Mouse (Mus musculus): ENCODE results near the gene Glp2r. TPM values are rescaled to one million over a fixed set of nuclear protein-coding genes. Genes with fewer than 3 reads are reported as not detected.

Gene Glp2r
- polyA plus RNA-seq, 1 experiment: not detected

DNA sequence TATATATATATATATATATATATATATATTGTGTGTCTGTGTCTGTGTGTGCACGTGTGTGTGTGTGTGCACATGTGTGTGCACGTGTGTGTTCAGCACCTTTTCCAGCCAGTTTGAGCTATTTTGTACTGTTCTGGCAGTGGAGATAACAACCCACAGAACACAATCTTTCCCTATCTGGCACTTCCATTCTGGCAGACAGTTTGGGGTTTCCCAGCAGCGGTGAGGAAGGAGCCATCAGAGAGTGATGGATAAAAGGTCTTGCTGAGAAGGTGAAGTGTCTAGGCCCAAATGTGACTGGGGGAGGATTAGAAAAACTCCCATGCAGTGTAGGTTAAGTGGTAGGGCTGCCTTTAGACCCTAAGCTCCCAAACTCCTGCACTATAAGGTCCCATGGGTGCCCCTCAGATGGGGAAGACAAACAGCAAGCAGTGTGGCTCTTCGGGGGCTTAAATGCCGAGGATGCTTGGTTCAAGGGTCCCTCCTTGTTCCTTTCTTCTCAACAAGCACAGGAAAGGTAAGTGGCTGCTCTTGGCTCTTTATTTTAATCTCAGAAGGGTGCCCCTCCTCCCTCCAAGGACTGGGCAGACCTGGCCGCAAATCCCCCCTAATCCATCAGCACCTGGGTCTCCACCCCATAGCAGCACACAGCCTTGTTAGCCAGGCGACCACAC, 76.1 kb downstream of the Glp2r start, which contains the start of gene Rcvrn:
Gene Rcvrn (plus strand): TSS at position 624 of the 674 bp plus-strand sequence.
- no peak for TF ChIP-seq CTCF (IDR thresholded peaks at IDR 0.05; ENCODE audit: borderline replicate concordance, insufficient read depth, low read length)
- no peak for TF ChIP-seq POLR2A (IDR thresholded peaks at IDR 0.05; ENCODE audit: low read depth, low read length)
- Histone ChIP-seq H3K27ac (ENCODE audit: insufficient read depth, low read length) (no peak within 1 kb of the TSS), H3K4me1 (ENCODE audit: control insufficient read depth, insufficient read depth, low read length) (no peaks in the 10 kb centered on the region), H3K4me3 (ENCODE audit: insufficient read depth, low read length) (no peak within 1 kb of the TSS)

DNA sequence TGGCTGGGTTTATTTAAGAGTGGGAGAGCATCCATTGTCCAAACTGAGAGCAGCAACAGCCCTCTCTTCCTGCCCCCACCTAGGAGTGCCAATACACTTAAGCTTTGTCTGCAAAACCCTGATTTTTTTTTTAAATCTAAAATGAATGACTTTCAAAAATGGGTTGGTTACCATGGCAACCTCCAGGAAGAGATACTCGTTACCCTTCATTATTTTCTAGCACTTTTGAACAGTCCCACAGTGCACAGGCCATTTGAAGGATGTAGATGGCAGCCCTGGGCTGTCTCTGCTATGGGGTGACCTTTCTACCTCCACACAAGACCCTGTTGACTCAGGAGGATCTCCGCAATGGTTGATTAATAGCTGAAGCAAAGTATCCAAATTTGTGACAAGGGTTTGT, 84.8 kb downstream of the Glp2r start:
- no peaks in the 10 kb centered on the region for H3K4me1 ChIP-seq (ENCODE audit: control insufficient read depth, insufficient read depth, low read length)
- TF ChIP-seq POLR2A (IDR thresholded peaks at IDR 0.05; ENCODE audit: low read depth, low read length): no peak
- TF ChIP-seq CTCF (IDR thresholded peaks at IDR 0.05; ENCODE audit: borderline replicate concordance, insufficient read depth, low read length): no peak
- H3K4me3 ChIP-seq (ENCODE audit: insufficient read depth, low read length): no peak overlapping the region
- H3K27ac ChIP-seq (ENCODE audit: insufficient read depth, low read length): no peak overlapping the region

DNA sequence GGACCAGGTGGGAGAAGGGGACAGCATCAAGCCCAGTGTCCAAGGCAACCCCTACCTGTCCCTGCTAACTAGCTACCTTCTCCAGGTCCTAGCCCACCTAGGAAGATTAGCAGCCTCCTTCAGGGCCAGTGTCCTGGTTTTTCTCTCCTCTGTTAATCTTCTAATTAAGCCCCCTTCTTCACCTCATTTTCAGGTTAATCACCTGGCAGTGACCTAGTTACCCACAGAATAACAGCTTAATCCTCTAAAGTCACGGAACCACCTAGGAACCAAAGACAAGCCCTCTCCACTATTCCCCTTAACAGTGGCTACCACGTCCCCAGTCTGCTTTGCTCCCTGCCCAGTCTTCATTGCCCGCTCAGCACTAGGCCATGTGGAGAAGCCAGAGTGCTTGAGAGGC, 89.1 kb downstream of the Glp2r start:
- H3K4me1 ChIP-seq (ENCODE audit: control insufficient read depth, insufficient read depth, low read length): peaks cover 5% of the 10 kb centered on the region; the same call in 1 of the 2 replicates

DNA sequence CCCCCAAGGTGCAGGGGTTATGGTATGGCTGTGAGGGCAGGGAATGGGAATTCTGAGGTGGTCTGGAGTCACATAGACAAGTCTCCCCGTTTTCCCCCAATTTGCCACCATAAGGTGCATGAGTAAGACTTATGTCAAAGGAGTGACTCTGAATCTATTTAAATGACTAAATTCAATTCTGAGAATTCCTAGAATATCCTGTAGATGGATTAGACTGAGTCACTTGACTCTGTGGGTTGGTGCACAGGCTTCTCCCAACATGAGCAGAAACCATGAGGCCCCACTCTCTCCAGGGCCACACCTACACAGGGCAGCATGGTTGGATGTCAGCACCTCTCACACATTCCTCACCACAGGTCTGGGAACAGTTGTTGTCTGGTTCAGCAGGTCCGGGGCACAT, 91.0 kb downstream of the Glp2r start:
- Histone ChIP-seq H3K4me3 (ENCODE audit: insufficient read depth, low read length) (no peak overlapping the region), H3K27ac (ENCODE audit: insufficient read depth, low read length) (no peak overlapping the region), H3K4me1 (ENCODE audit: control insufficient read depth, insufficient read depth, low read length) (peaks cover 5% of the 10 kb centered on the region; the same call in 1 of the 2 replicates)
- TF ChIP-seq CTCF (IDR thresholded peaks at IDR 0.05; ENCODE audit: borderline replicate concordance, insufficient read depth, low read length): no peak
- no peak for TF ChIP-seq POLR2A (IDR thresholded peaks at IDR 0.05; ENCODE audit: low read depth, low read length)

More for the DNA sequence above, 89.1 kb downstream of the Glp2r start:
- TF ChIP-seq CTCF (IDR thresholded peaks at IDR 0.05; ENCODE audit: borderline replicate concordance, insufficient read depth, low read length): no peak
- no peak for TF ChIP-seq POLR2A (IDR thresholded peaks at IDR 0.05; ENCODE audit: low read depth, low read length)
- Histone ChIP-seq H3K4me3 (ENCODE audit: insufficient read depth, low read length) (no peak overlapping the region), H3K27ac (ENCODE audit: insufficient read depth, low read length) (no peak overlapping the region)

DNA sequence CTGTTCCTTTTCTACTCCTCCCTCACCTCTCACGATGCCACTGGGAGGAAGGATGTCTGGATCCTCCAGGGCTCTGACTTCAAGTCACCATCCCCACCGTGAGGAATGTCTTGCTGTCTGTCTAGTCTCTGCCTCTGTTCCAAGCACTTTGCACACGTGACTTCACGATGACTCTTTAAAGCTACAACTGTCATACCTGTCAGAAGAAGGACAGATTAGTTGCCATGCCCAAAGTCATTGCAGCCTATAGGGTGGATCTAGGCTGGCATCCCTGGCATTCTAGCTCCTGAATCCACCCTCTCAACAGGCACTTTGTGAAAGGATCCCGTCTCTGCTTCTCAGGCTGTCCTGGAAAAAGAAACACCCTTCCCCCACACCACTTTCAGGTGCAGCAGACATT, 91.7 kb downstream of the Glp2r start:
- no peak for TF ChIP-seq POLR2A (IDR thresholded peaks at IDR 0.05; ENCODE audit: low read depth, low read length)
- TF ChIP-seq CTCF (IDR thresholded peaks at IDR 0.05; ENCODE audit: borderline replicate concordance, insufficient read depth, low read length): no peak
- peaks cover 5% of the 10 kb centered on the region; the same call in 1 of the 2 replicates for H3K4me1 ChIP-seq (ENCODE audit: control insufficient read depth, insufficient read depth, low read length)

DNA sequence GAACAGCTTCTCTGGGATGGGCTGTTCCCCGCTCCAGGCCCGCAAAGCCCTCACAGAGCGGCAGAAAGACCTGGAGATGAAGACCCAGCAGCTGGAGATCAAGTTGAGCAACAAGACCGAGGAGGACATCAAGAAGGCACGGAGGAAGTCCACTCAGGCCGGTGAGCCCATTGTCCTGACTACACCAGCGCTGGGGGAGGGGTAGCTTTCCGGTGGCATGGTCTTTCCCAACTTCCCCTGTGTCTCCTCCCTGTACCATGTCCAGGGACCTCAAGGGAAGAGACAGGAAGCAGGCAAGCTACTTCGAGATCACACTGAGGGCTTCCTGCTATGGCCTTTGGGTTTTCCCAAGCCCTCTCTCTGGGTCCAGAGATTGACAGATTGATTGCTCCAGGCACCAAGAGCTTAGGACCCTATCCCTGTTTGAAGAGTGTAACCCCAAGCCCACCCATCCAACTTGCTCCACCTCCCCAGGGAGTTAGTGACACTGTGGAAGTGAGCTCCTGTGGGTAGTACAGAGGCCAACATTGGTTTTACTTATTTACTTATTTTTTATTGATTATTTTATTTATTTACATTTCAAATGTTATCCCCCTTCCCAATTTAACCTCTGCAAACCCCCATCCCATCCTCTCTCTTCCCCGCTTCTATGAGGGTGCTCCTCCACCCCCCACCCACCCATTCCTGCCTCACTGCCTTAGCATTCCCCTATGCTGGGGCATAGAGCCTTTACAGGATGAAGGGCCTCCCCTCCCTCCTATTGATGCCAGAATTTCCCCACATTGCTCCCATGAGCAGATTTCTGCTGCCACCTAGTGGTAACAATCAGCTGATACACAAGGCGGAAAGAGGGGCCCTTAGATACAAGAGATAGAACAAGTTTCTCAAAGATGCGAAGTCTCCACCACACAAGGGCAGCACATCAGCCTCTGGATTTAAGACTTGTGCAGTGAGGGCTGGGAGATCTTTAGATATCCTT, 95.1 kb downstream of the Glp2r start:
- no peak overlapping the region for H3K27ac ChIP-seq (ENCODE audit: insufficient read depth, low read length)
- H3K4me3 ChIP-seq (ENCODE audit: insufficient read depth, low read length): no peak overlapping the region
- TF ChIP-seq POLR2A (IDR thresholded peaks at IDR 0.05; ENCODE audit: low read depth, low read length) (no peak), CTCF (IDR thresholded peaks at IDR 0.05; ENCODE audit: borderline replicate concordance, insufficient read depth, low read length) (0 out of 2 replicates have a peak, but pooled peaks have one; percentile 30)
- peaks cover 5% of the 10 kb centered on the region; the same call in 1 of the 2 replicates for H3K4me1 ChIP-seq (ENCODE audit: control insufficient read depth, insufficient read depth, low read length)

More for the DNA sequence above, 91.7 kb downstream of the Glp2r start:
- no peak overlapping the region for H3K27ac ChIP-seq (ENCODE audit: insufficient read depth, low read length)
- no peak overlapping the region for H3K4me3 ChIP-seq (ENCODE audit: insufficient read depth, low read length)

DNA sequence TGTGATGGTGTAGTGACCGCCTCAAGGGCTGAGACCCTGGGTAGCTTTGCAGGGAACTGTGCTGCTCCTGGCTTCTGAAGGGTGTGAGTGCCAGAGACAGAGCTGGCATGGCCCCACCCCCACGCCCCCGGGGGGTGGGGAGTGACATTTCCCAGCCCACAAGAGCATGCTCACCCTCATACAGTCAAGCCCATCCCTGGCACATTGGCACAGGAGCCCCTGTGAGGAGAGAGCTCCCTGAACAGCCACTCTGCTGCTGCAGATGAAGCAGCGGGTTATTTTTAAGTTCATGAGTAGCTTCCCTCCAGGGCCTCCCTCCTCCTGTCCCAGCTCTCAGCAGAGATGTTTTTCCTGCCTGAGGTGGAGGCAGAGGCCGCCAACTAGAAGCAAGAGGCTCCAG, 98.8 kb downstream of the Glp2r start:
- Histone ChIP-seq H3K27ac (ENCODE audit: insufficient read depth, low read length) (no peak overlapping the region), H3K4me3 (ENCODE audit: insufficient read depth, low read length) (no peak overlapping the region), H3K4me1 (ENCODE audit: control insufficient read depth, insufficient read depth, low read length) (0 out of 2 replicates have a peak, but pooled peaks cover 6% of the 10 kb centered on the region)
- TF ChIP-seq POLR2A (IDR thresholded peaks at IDR 0.05; ENCODE audit: low read depth, low read length): no peak
- no peak for TF ChIP-seq CTCF (IDR thresholded peaks at IDR 0.05; ENCODE audit: borderline replicate concordance, insufficient read depth, low read length)

DNA sequence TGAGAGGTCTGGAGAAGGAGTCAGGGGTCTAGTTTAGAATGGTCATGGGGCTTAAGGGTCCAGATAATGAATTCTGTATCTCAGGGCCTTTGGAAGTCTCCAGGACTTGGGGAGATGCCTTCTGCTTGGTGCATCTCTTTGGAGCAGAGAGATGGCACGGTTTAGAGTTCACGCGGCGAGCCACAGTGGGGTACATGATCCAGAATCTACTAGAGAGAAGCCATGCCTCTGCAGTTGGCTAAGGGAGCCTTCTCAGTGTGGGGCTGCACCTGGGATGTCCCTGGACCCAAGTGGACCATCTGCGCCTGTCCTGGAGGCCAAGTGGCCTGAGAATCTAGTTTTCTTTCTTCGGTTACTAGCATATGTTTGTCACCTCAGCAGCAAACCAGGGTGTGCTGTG, 100.9 kb downstream of the Glp2r start:
- 0 out of 2 replicates have a peak, but pooled peaks cover 5% of the 10 kb centered on the region for H3K4me1 ChIP-seq (ENCODE audit: control insufficient read depth, insufficient read depth, low read length)

DNA sequence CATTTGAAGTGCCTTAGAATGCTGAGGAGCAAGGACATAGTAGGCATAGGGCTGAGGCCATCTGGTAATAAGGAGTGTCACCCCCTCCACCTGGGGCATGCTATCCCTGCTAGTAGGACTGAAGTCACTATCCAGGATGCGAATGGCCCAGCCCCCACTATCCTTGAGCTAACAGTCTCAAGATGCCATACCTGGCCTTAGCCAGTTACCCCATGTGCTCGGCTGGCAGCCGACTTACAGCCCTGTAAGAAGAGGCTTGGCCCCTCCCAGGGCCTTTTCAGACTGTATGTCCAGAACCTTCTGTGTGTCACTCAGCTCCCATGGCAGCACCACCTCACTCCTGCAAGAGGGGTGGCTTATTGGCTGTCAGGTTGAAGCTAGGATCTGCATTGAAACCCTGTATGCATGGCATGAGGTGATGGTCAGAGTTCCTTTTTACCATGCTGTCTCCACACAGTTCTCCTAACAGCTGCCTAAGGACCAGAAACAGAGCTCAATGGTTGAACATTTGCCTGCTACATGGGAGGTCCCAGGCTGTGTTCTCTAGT, 102.4 kb downstream of the Glp2r start:
- H3K27ac ChIP-seq (ENCODE audit: insufficient read depth, low read length): no peak overlapping the region
- H3K4me1 ChIP-seq (ENCODE audit: control insufficient read depth, insufficient read depth, low read length): 0 out of 2 replicates have a peak, but pooled peaks cover 5% of the 10 kb centered on the region
- H3K4me3 ChIP-seq (ENCODE audit: insufficient read depth, low read length): no peak overlapping the region
- no peak for TF ChIP-seq POLR2A (IDR thresholded peaks at IDR 0.05; ENCODE audit: low read depth, low read length)
- no peak for TF ChIP-seq CTCF (IDR thresholded peaks at IDR 0.05; ENCODE audit: borderline replicate concordance, insufficient read depth, low read length)

More for the DNA sequence above, 100.9 kb downstream of the Glp2r start:
- Histone ChIP-seq H3K27ac (ENCODE audit: insufficient read depth, low read length) (no peak overlapping the region), H3K4me3 (ENCODE audit: insufficient read depth, low read length) (no peak overlapping the region)
- TF ChIP-seq CTCF (IDR thresholded peaks at IDR 0.05; ENCODE audit: borderline replicate concordance, insufficient read depth, low read length) (no peak), POLR2A (IDR thresholded peaks at IDR 0.05; ENCODE audit: low read depth, low read length) (no peak)
